Mouse (Mus musculus): ENCODE results near the gene Eif5.
"Not testable (repeated sequence)": the region's sequence is repeated elsewhere in the genome, so short reads cannot be mapped to it uniquely, and the experiment has no call there.

The Eif5 gene

DNA sequence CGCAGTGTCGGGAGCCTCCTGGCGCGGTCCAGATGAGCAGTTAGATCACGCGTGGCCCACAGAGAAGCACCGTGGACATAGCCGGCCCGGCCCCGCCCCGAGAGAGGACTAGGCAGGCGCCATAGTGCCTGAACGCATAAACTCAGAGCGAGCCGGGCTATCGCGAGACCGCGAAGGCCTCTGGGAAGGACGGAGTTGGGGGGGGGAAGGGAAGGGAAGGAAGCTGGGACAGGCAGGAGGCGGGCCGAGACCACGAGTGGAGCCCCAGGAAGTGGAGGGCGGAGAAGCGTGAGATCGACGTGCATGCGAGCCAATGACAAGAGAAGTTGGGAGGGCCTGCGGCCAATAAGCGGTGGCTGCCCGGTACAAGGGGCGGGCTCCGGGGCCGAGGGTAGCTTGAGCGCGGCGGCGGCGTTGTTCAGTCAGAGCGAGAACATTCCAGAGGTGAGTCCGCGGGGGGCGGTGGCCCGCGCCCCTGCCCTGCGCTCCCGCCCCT lies at the start of gene Eif5:
Eif5 (plus strand) TSS at position 221 of the 496 bp plus-strand sequence.
- peak; percentile 98 for DNase-seq (ENCODE audit: low read depth, low spot score)

GRCm38 (mm10) chr12:111489261-111489865 lies 48.5 kb upstream of the Eif5 start:
- DNase-seq (ENCODE audit: low read depth, low spot score) = no peak

- no peak for DNase-seq (ENCODE audit: low read depth, low spot score)
Observed at GRCm38 (mm10) chr12:111494931-111495330, 42.9 kb upstream of the Eif5 start.

GRCm38 (mm10) chr12:111497076-111497475 lies 40.7 kb upstream of the Eif5 start:
- DNase-seq (ENCODE audit: low read depth, low spot score) = peak; percentile 20

DNA sequence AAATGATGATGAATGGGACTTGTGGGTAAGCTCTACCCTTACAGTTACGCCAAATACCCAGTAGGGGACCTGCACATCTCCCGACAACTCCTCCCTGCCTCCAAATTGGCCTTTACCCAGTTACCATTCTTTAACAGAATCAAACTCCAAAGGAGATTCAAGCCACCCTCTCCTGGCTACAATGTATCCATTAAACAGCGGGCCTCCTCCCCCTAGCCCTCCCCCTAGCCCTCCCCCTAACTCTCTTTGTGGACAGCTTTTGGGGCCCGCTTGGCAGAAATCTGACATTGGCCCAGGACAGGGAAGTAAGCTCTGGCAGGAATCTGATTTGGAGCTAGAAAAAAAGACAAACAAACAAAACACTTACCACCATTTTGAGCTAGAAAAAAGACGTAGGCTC lies 38.2 kb upstream of the Eif5 start:
- DNase-seq (ENCODE audit: low read depth, low spot score) = no peak

DNA sequence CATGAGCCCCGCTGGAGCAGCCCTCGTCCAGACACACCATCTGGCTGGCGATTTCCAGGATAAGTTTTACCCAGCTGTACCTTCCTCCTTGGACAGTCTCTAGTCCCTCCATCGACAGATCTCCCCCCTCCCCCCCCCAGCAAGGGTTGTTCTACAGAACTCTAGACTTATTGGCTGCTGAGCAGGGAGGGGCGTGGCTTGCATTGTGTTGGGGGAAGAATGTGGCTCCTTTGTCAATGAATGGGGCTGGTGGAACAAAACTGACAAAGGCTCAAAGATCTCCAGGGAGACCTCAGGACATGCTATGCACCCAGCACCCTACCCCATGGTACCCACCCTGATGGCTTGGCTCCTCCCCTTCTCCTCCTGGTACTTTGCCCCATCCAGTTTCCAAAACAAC lies 37.1 kb upstream of the Eif5 start:
- DNase-seq (ENCODE audit: low read depth, low spot score) = no peak

- DNase-seq (ENCODE audit: low read depth, low spot score) = no peak
Observed at GRCm38 (mm10) chr12:111503063-111503567, 34.7 kb upstream of the Eif5 start.

DNA sequence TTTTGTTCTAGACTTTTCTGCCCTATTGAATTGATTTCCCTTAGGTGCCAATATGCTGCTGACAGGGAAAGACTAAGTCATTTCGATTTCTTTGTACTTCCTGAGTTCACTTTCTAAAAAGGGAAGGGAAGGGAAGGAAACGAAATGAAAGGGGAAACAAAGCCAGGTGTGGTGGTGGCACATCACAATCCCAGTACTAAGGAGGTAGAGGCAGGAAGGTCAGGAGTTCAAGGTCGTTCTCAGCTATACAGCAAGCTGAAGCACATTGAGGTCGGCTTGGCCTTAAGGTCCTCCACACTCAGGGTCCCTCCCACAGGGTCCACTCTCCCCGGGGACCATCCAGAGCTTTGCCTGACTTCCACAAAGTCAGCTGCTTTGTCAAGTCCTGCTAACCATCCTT lies 34.2 kb upstream of the Eif5 start:
- no peak for DNase-seq (ENCODE audit: low read depth, low spot score)

DNA sequence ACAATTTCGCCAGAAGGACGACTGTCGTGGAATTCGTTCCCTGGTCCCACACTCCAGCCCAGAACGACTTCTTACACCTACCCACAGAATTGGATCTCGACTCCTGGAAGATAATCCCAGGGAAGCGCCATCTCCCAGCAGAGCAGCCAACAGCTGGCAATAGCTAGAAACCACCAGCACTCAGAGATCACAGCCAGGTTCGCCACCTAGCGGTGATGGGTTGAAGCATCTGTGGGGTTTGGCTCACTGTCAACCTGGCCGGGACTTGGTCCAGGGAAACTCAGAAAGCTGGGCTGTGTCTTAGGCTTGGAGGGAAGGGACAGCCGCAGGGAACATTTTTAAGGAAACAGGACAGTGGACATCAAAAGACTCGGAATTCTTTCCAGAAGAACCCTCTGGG lies 32.9 kb upstream of the Eif5 start:
- DNase-seq (ENCODE audit: low read depth, low spot score) = peak; percentile 87

DNA sequence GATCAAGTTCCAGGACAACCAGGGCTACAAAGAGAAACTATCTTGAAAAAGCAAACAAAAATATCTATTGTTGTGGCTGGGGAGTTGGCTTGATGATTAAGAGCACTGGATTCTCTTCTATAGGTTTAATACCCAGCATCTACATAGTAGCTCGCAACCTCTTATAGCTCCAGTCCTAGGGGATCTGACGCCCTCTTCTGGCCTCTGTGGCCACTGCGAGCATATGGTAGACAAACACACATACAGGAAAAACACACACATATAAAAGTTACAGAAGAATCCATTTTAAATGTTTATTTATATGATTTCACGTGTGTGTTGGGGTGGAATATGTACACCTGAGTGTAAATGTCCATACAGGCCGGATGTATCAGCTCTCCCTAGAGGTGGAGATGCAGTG lies 30.8 kb upstream of the Eif5 start:
- no peak for DNase-seq (ENCODE audit: low read depth, low spot score)

- DNase-seq (ENCODE audit: low read depth, low spot score) = no peak
Observed at GRCm38 (mm10) chr12:111507962-111508361, 29.9 kb upstream of the Eif5 start.

- not testable (repeated sequence) for DNase-seq (ENCODE audit: low read depth, low spot score)
Observed at GRCm38 (mm10) chr12:111508438-111508837, 29.4 kb upstream of the Eif5 start.

GRCm38 (mm10) chr12:111512572-111513063 lies 25.2 kb upstream of the Eif5 start:
- DNase-seq (ENCODE audit: low read depth, low spot score) = no peak

- no peak for DNase-seq (ENCODE audit: low read depth, low spot score)
Observed at GRCm38 (mm10) chr12:111513673-111514072, 24.1 kb upstream of the Eif5 start.

DNA sequence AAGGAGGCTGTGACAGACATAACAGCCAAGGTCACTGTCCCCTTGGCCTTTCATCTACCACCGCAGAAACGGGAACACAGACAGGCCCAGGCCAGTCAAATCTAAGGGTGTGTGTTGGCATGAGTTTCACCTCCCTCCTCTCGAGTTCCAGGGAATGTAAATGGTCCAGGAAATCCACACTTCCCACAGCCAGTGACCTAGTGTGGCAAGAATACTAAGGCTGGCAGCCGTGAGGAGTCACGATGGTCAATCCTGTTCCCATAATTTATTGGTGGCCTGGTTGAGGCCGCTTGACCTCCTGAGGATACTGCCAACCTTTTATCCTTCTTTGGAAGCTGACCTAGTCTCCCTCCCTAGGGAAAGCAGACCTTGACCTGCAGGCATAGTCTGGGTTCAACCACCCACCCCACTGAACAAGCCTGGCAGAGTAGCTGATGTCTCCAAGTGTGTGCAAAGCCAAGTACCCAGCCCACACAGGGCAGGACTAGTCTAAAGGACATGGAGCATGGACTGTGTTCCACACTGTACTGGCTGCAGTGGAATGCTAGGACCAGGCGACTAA lies 23.5 kb upstream of the Eif5 start:
- no peak for DNase-seq (ENCODE audit: low read depth, low spot score)

DNA sequence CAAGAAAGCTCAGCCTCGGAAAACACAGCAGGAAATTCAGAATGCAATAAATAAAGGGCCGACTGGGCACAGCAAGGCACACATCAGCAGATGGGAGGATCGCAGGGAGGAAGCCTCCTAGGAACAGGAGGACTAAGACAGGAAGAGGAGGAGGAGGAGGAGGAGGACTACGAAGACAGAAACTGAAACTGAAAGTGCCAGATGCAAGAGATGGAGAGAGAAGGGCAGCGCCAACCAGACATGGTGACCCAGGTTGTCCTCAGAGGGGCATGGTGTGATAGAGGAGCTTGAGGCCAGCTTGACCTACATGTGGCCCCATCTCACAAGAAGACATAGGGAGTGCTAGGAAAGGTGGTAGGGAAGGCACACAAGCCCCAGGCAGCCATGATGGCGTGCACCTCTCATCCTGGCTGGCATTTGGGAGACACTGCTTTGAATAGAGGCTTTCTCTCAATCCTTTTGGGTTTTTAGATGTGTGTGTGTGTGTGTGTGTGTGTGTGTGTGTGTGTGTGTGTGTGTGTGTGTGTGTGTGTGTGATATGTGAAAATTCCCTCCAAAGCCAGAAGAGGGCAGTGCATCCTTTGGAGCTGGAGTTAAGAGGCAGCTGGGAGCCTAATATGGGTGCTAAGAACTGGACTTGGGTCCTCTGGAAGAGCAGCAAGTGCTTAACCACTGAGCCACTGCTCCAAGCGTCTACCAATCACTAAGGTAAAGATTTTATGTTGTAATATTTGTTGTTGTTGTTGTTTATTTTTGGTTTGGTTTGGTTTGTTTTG lies 22.8 kb upstream of the Eif5 start:
- DNase-seq (ENCODE audit: low read depth, low spot score) = no peak

GRCm38 (mm10) chr12:111515920-111516319 lies 21.9 kb upstream of the Eif5 start:
- no peak for DNase-seq (ENCODE audit: low read depth, low spot score)

- no peak for DNase-seq (ENCODE audit: low read depth, low spot score)
Observed at GRCm38 (mm10) chr12:111516826-111517225, 21.0 kb upstream of the Eif5 start.

DNA sequence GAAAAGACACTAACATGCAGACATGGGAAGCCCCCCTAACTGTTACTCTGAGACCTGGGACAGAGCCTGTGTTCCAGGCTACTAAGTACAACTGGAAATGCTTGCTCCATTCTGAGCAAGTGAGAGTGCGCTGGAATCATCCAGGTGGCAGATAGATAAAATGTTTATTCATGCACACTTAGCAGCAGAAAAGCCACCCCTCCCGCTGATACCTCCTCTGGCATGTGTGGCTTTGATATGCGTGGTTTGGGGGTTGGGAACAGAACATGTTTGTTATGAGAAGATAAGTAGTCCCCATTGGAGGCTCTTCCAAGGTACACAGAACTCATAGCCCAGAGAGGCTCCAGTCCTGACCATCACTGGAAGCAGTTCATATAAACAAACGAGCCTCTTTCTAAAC lies 19.9 kb upstream of the Eif5 start:
- no peak for DNase-seq (ENCODE audit: low read depth, low spot score)

DNA sequence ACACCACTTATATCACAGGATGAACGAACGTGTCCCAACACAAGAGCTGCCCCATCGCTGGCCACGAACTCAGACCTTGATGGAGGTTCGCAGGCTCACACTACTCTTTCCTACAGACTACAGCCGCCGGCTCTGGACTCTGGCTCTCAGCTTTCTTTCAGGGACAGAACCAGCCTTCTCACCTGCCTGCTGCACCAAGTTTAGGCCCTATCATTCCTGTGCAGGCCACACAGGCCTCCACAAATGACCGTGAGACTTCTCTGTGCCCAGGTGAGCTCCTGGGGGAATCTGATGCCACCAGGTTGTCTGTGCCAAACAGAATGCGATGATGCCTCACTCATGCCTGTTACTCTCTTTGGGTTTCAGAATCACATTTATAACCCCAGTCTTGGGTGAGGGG lies 19.4 kb upstream of the Eif5 start:
- DNase-seq (ENCODE audit: low read depth, low spot score) = no peak

DNA sequence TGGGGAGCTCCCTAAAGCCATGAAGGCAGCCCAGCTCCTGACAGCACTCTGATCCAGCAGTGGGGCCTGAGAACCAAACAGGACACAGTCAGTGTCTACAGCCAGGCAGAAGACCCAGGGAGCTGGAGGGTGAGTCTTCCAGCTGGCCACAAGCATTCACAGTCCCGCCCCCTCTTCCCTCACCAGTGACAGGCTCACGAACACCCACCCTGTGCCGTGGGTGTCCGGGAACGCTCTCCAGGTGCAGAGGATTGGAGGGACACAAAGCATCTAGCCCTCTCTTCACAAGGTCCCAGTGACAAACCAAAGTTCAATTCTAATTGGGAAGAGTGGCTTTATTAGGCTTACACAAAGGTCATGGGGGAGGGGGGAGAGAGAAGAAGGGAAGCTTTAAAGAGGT lies 18.0 kb upstream of the Eif5 start:
- no peak for DNase-seq (ENCODE audit: low read depth, low spot score)

- no peak for DNase-seq (ENCODE audit: low read depth, low spot score)
Observed at GRCm38 (mm10) chr12:111520994-111521393, 16.8 kb upstream of the Eif5 start.

All from forelimb bud, embryonic 11.5 days (tissue).